Mouse (Mus musculus) 416B (cell line): ENCODE measurements at regions not wholly inside any gene's neighbourhood (a gene's known extent, or its start where the extent isn't known, plus 50 kb on each side); places are given as distances from the start of the nearest gene placed in this dataset.

Experiments
- DNase-seq: peaks from one replicate; pipeline ENCODE4 v3.0.0; 2011; ENCODE audit warnings: low read depth

DNA sequence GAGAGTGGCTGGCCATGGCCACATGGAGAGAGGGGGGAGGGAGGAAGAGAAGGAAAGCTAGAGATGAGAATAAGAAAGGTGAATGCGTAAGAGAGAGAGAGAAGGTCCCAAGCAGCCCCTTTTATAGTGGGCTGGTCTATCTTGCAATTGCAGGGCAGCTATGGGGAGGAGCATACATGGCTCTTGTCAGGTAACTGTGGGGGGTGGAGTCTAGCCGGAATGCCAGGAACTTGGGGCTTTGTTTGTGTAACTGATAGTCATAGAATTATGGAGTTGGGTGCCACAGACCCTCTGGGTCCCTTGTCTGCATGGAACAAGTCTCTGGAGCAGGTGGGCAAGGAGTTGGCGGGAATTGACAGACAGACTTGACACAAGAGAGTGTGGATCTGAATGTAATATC, 2151.8 kb downstream of the 4930444P10Rik start:
- DNase-seq, result no peak

- DNase-seq, result no peak
These were observed 2154.8 kb downstream of the 4930444P10Rik start for GRCm38 (mm10) chr1:13938344-13938743.

DNA sequence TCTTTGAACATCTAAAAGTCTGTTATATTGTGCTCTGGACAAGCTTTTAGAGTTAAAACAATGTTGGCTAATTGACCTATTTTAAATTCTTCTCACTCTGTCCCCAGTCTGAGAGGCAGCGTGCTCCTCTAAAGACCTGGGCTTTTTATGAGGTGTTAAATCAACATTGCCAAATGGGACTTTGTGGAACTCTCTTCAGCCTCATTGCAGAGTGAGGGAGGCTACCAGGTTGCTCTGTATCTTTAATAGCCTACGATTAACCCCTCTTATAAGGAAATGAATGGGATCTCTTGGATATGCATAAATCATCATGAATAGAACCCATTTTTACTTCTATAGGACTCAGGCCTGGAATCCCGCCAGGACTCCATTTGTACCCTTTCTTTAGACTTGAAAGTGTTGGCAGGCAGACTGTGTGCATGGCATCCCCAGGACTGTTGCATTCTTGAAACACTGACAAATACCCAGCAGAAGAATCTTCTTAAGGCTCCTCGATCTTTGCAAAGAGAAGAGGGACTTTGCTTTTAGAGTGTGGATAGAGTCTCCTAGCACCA, 2157.1 kb downstream of the 4930444P10Rik start:
- no peak for DNase-seq

- DNase-seq, result no peak
These were observed 2164.4 kb downstream of the 4930444P10Rik start for GRCm38 (mm10) chr1:13928679-13929078.

DNA sequence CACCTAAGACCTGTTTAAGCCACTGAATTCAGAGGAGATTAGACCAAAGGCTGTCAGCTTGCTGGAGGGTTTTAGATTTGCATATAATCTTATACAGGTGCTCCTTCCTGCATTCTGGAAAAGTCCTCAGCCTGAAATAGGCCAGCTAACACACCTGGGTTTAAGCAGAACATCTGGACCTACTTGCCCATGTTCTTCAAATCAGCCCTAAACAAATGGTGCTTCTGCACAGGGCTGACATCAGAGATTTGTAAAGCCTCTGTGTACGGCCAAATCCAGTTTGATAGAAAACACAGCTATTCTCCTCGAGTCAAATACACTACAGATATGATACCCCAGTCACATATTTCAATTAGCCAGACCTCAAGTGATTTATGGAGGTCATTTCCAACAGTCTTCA, 2165.2 kb downstream of the 4930444P10Rik start:
- no peak for DNase-seq

DNA sequence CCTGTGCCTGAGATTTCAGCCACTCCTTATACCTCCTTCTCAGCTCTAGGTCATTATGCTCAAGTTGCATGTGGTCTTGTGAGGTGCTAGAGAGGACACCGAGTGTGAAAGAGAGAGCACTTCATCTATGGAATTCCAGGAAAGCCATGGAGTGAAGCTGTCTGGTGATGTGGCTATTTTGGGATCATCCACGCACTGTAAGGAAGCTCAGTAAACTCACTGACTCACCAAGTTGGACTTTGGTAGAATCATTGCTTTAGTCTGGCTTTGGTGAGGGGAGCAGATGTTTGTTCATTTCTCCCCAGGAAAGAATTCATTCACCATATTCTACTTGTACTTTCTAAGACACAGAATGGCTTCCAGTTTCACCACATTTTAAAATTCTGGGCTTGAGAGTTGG, 2167.1 kb downstream of the 4930444P10Rik start:
- DNase-seq, result no peak

- peak; percentile 3 for DNase-seq
These were observed 2177.9 kb downstream of the 4930444P10Rik start for GRCm38 (mm10) chr1:13915216-13915615.

- DNase-seq, result peak; percentile 2
These were observed 2214.0 kb downstream of the 4930444P10Rik start for GRCm38 (mm10) chr1:13879126-13879525.

GRCm38 (mm10) chr1:13873925-13874324, 2219.2 kb downstream of the 4930444P10Rik start:
- peak; percentile 57 for DNase-seq

- no peak for DNase-seq
These were observed 2220.6 kb downstream of the 4930444P10Rik start for GRCm38 (mm10) chr1:13872536-13872935.

GRCm38 (mm10) chr1:13870631-13871286, 2222.4 kb downstream of the 4930444P10Rik start:
- DNase-seq, result no peak

- DNase-seq, result no peak
These were observed 2227.4 kb downstream of the 4930444P10Rik start for GRCm38 (mm10) chr1:13865713-13866112.

DNA sequence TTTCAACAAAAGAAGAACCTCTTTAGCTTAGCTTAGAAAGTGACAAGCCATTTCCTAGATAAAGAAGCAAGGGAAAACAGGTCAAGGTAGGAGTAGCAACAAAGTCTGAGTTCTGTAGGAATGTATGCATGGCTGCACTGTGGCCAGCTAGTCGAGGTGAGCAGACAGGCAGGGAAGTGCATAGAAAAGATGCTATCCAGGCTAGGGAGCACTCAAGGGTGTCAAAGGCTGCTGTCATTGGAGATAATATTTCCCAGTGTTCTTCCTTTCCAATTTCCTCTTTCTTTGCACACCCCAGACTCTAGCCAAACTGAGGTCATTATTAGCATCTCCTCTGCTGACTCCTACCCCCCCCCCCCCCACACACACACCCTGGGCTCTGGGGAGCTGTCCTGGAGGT, 2229.4 kb downstream of the 4930444P10Rik start:
- DNase-seq, result no peak

DNA sequence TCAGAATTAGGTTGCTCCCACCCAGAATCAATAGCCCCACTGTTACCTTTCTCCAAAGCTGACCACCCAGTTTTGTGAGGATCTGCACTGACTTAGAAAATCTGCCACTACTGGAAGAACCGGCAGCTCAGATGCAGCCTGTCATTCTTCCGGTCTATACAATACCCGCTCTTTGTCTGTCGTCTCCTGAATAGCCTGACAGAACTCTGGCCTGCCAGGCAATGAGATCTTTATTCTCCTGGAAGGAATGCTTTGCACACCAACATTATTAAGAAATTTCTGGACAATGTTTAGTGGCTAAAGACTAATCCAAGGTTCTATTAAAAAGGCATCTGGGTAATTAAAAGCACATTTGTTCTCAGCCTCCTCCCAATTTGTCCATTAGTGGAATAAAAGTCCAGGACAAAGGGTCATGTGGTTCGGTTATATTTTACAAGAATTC, 2232.0 kb downstream of the 4930444P10Rik start:
- no peak for DNase-seq

DNA sequence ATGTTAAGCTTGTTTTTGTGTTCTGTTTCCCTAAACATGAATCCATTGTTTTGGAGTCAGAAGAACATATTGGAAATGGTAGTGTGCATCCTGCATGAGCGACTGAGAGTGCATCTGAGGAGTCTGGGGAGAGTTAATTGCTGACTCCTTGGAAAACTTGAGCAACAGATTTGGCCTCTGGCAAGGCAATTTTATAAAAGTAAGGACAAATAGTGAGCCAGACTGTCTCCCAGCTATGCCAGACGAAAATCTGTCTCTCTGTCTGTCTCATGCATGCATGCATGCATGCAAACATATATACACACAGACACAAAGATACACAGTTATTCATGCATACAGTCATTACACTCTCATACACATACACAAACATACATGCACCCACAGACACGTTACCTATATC, 2232.7 kb downstream of the 4930444P10Rik start:
- no peak for DNase-seq

GRCm38 (mm10) chr1:13859723-13860122, 2233.4 kb downstream of the 4930444P10Rik start:
- no peak for DNase-seq

GRCm38 (mm10) chr1:13858371-13859018, 2234.6 kb downstream of the 4930444P10Rik start:
- no peak for DNase-seq

- DNase-seq, result no peak
These were observed 2236.1 kb downstream of the 4930444P10Rik start for GRCm38 (mm10) chr1:13856998-13857397.

DNA sequence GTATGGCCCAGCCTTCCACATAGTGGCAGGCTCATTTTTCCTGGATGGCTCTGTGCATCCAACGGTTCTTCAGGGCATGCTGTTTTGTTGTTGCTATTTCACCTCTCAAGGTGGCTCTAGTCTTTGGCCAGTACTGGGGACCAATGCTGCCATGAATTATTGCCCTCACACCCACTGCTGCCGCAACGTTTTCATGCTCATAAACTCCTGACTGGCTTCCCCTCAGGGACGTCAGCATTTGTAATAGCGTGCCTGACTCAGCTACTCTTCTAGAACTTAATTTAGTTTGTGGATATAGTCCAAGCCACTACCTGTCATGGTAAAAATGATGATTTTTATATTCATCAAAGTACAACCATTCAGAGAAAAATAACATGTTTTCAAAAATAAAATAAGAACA, 2242.0 kb downstream of the 4930444P10Rik start:
- DNase-seq, result no peak

GRCm38 (mm10) chr1:13849071-13849470, 2244.1 kb downstream of the 4930444P10Rik start:
- no peak for DNase-seq

DNA sequence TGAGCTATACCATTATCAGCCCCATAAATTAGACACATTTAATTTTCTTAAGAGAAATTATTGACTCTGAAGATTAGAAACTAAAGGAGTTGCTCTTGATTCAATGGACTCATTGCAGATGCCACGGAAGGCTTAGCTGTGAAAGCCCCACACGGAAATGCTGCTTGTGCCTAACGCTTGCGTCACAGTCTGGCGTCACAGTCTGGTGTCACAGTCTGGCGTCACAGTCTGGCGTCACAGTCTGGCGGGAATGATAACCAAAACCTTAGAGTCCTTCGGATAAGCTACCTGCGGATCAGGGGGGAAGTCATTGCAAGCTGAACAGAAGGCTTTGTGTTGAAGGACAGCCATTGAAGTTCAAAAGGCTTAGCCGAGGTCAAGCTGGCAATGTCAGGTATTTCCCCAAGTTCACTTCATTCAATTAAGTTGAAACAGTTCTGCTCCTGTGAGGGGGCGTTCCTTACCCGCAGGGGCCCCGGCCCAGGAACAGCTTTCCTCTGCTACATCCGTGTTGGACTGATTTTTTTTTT, 2246.7 kb downstream of the 4930444P10Rik start:
- no peak for DNase-seq

DNA sequence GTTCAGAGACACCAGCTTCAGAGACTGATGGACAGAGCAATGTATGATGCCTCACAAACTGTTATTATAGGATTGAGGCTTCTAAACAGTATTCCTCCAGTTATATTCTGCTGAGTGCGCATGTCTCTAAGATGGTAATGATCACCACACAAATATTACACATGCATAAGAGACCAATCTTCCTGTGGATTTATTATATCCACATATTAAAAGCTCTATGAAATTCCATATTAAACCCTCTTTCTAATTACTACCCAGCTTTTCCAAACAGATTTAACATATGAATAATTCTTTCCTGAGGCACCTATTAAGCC, 2252.9 kb downstream of the 4930444P10Rik start:
- no peak for DNase-seq

DNA sequence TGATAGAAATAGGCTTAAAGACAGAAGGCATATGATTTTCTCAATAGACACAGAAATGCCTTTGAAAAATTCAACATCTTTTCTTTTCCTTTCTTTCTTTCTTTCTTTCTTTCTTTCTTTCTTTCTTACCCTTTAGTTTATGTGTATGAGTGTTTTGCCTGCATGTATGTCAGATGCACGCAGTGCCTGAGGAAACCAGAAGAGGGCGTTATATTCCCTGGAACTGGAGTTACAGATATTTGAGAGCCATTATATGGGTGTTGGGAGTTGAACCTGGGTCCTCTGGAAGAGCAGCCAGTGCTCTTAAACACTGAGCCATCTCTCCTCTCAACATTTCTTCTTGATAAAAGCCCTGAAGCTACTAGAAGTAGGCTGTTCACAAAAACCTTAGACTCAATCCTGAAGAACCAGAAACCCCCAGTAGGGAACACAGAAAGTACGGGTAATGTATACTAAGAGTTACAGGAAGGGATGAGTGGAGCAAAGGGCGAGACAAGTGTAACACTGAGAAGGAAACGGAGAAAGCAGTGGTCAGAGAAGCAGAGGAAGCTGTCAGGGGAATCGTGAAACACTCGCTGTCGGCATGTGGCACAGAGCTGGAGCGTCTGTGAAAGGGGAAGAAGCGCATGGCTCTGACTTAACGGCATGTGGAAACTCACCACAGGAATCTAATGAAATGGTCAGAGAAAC, 2253.4 kb downstream of the 4930444P10Rik start:
- DNase-seq, result no peak
